Mouse (Mus musculus): ENCODE measurements around the gene Proser3. TPM values are rescaled to one million over a fixed set of nuclear protein-coding genes. Genes with fewer than 3 reads are reported as not detected.

Proser3 gene
- 17.7 TPM in 2 replicates for polyA plus RNA-seq (2016; fragmentation: Nextera tagmentation; extraction: Ambion mirVana)

DNA sequence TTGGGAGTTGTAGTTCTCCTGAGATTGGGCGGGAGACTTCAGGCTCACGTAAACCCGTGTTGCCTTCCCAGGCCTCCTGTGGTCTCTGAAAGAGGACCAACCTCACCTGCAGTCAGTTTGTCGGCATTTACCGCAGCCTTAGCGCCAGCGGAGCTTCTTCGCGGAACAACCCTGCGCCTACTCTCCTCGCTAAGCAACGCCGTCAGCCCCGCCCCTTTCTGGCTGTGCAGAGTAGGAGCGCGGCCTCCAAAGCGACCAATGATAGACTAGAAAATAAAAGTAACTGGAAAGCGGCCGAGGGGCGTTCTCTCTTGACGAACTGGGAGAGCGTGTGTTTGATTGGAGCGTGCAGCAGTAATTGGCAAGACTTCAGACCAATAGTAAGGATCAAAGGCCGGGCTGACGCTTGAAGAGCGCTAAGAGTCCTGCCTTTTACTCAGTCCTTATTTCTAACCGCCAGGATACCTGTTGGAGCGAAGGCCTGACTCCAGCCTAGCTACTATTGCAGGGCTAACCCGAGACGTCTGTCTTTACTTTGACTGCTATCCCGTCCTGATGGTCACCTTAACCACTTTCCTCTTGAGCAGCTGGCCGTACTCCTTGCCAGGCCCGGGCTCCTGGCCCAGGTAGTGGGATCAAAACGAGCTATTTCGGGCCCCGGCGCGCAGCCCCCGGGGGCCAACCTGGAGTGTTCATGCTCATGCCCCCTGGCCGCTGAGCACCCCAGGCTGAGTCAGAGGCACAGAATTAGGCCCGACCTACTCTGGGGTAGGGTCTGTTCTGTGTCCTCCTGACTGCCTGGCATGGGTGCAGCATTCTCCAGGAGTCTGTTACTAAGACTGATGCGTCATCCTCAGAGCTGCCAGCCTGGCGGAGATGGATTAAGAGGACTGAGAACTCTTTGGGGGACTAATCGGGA, at the start of gene Proser3, which contains the start of gene Hspb6:
Gene Proser3 (minus strand): TSS at position 198 of the 919 bp plus-strand sequence.
Gene Hspb6 (plus strand): TSS at position 77 of the 919 bp plus-strand sequence.
- Histone ChIP-seq H3K9me3 (no peaks in the 10 kb centered on the region), H3K36me3 (replicated peaks) (peaks cover 63% of the 10 kb centered on the region), H3K27me3 (replicated peaks; ENCODE audit: low read depth, poor library complexity, severe bottlenecking) (0 out of 2 replicates have a peak, but pooled peaks cover 4% of the 10 kb centered on the region), H3K4me1 (peaks cover 21% of the 10 kb centered on the region), H3K4me3 (peak within 1 kb of the TSS; percentile 68), H3K27ac (replicated peaks) (peak within 1 kb of the TSS; percentile 92)
- under 1% methylated on average over 44 of the region's 44 CpGs for WGBS
- peak; percentile 95 for DNase-seq (ENCODE audit: low spot score)

DNA sequence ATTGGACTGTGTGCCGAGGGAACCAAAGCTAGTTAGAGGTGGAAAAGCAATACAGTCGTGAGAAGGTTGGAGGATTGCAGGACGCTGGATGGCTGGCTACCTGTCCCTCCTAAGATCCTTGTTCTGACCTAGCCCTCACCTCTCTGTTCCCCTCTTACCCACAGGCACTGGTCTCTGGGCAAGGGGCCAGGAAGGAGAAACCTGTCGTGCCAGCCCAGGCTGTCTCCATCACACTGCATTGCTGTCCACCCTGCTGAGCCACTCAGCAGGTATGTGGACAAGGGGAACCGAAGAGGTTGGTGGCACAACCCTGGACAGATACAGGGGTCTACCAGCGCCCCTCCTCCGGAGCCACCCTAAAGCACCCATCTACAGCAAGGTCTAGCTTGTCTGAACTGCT, 48.6 kb upstream of the Proser3 start:
- Histone ChIP-seq H3K36me3 (replicated peaks) (no peaks in the 10 kb centered on the region), H3K27me3 (replicated peaks; ENCODE audit: low read depth, poor library complexity, severe bottlenecking) (no peaks in the 10 kb centered on the region), H3K4me3 (peak overlapping the region; percentile 8; the same call in 1 of the 2 replicates), H3K9me3 (no peaks in the 10 kb centered on the region), H3K4me1 (peaks cover 18% of the 10 kb centered on the region), H3K27ac (replicated peaks) (no peak overlapping the region)
- WGBS: 78% methylated on average over 7 of the region's 7 CpGs
- DNase-seq (ENCODE audit: low spot score): no peak

DNA sequence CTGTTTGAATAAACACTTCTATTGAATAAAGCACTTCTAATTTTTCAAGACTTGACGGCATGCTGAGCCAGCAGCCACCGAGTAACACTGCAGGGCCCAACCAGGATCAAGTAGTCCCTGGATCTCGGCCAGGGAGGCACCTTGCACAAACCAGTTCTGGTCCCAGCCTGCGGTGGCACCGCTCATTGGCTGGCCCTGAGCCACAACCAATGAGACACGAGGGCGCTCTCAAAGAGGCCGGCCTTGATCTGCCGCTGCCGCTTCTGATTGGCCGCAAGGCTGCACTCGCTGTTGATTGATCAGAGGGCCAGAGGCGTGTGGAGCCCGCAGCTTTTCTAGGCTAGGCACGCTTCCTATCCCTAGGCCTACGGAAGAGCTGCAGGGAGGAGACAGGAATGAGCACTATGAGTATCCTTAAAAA, 47.8 kb upstream of the Proser3 start:
- Histone ChIP-seq H3K36me3 (replicated peaks) (no peaks in the 10 kb centered on the region), H3K27me3 (replicated peaks; ENCODE audit: low read depth, poor library complexity, severe bottlenecking) (no peaks in the 10 kb centered on the region), H3K9me3 (no peaks in the 10 kb centered on the region), H3K4me1 (peaks cover 18% of the 10 kb centered on the region), H3K4me3 (peak overlapping the region; percentile 25; the same call in 1 of the 2 replicates), H3K27ac (replicated peaks) (no peak overlapping the region)
- DNase-seq (ENCODE audit: low spot score): peak; percentile 85
- 2% methylated on average over 16 of the region's 16 CpGs for WGBS

DNA sequence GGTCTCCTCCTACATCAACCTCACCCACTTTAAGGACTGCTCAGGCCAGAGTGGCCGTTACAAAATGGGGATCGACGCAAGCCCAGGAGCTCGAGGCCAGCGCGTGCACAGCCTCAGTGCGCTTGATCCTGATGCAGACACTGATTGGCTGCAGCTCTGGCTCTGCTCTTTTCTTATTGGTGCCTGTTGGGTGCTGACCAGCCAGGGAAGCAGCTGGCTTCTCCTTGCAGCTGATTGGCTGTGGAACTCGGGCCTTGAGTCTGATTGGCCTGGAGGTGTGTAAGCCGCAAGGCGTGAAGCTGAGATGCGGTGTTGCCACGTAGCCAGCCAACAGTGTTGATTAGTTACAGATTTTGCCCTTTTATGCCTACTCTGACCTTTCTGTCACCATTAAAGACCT, 46.7 kb upstream of the Proser3 start, which contains the start of gene Zbtb32:
Gene Zbtb32 (minus strand): TSS at position 124 of the 400 bp plus-strand sequence.
- peaks cover 18% of the 10 kb centered on the region for H3K4me1 ChIP-seq
- DNase-seq (ENCODE audit: low spot score): no peak
- no peak within 1 kb of the TSS for H3K27ac ChIP-seq (replicated peaks)
- H3K36me3 ChIP-seq (replicated peaks): no peaks in the 10 kb centered on the region
- no peaks in the 10 kb centered on the region for H3K27me3 ChIP-seq (replicated peaks; ENCODE audit: low read depth, poor library complexity, severe bottlenecking)
- 92% methylated on average over 12 of the region's 12 CpGs for WGBS
- H3K9me3 ChIP-seq: no peaks in the 10 kb centered on the region
- peak within 1 kb of the TSS; percentile 25; the same call in 1 of the 2 replicates for H3K4me3 ChIP-seq

DNA sequence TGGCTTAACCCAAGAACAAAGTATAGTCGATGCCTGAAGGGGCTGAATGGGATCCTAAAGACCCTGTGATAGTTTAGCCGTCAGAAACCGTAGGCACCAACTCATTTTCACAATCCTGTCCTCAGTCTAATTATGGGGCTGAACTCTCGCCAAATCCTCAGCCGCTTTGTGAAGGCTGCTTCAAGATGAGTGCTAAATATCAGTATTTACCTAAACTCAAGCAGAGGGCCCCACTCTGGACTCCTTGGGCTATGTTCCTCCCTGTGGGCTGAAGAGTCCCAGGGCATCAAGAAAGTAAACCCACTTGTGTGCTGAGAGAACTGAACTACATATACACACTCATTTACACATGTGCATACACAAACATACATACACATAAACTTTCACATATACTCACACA, 44.7 kb upstream of the Proser3 start:
- Histone ChIP-seq H3K9me3 (no peaks in the 10 kb centered on the region), H3K36me3 (replicated peaks) (no peaks in the 10 kb centered on the region), H3K4me3 (no peak overlapping the region), H3K27me3 (replicated peaks; ENCODE audit: low read depth, poor library complexity, severe bottlenecking) (no peaks in the 10 kb centered on the region), H3K4me1 (peaks cover 4% of the 10 kb centered on the region; the same call in 1 of the 2 replicates), H3K27ac (replicated peaks) (no peak overlapping the region)
- WGBS: 77% methylated on average over 5 of the region's 5 CpGs
- DNase-seq (ENCODE audit: low spot score): no peak

DNA sequence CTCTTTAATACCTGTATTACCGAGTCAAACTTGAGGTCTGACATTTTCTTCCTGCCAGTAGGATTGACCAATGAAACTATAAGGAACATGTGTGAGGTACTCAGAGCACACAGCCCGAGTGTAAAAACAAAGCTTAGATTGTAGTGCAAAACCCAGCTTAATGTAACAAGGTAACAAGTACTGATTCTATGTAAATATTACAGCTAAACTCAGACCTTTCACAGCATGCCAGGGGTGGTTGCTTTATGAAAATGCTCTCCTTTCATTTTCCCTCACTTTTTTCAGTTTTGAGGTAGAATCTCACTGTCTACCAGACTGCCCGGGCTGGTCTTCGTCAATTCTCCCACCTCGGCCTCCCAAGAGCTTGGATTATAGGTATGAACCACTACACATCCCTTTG, 44.0 kb upstream of the Proser3 start:
- 83% methylated on average over 5 of the region's 5 CpGs for WGBS

DNA sequence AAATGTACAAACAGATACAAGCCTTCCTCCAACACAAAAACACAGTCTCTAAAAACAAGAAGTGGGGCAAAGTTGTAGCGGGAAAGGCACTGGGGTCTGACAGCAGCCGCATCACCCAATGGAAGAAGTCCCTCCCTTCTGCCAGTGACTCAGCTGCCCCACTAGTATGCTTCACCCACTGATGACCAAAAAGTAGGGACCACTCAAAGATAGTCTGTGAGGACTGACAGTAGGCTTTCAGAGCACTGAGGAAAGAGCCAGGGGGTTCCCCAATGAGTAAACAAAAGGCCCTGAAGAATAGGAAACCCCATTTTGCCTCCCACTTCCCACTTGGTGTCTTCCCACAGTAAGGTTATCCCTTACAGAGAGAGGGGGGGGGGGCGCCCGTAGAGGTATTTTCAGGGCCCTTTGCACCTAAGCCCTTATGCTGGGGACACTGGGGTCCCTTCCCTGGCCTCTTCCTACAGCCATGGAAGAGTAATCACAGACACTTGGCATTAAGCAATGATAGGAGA, 42.5 kb upstream of the Proser3 start:
- no peak for DNase-seq (ENCODE audit: low spot score)
- Histone ChIP-seq H3K36me3 (replicated peaks) (no peaks in the 10 kb centered on the region), H3K27me3 (replicated peaks; ENCODE audit: low read depth, poor library complexity, severe bottlenecking) (no peaks in the 10 kb centered on the region), H3K9me3 (no peaks in the 10 kb centered on the region), H3K4me1 (peaks cover 9% of the 10 kb centered on the region), H3K27ac (replicated peaks) (no peak overlapping the region), H3K4me3 (no peak overlapping the region)
- 67% methylated on average over 4 of the region's 4 CpGs for WGBS

More for the DNA sequence above, 44.0 kb upstream of the Proser3 start:
- DNase-seq (ENCODE audit: low spot score): no peak
- Histone ChIP-seq H3K9me3 (no peaks in the 10 kb centered on the region), H3K27ac (replicated peaks) (no peak overlapping the region), H3K4me3 (no peak overlapping the region), H3K4me1 (peaks cover 4% of the 10 kb centered on the region; the same call in 1 of the 2 replicates), H3K36me3 (replicated peaks) (no peaks in the 10 kb centered on the region), H3K27me3 (replicated peaks; ENCODE audit: low read depth, poor library complexity, severe bottlenecking) (no peaks in the 10 kb centered on the region)

DNA sequence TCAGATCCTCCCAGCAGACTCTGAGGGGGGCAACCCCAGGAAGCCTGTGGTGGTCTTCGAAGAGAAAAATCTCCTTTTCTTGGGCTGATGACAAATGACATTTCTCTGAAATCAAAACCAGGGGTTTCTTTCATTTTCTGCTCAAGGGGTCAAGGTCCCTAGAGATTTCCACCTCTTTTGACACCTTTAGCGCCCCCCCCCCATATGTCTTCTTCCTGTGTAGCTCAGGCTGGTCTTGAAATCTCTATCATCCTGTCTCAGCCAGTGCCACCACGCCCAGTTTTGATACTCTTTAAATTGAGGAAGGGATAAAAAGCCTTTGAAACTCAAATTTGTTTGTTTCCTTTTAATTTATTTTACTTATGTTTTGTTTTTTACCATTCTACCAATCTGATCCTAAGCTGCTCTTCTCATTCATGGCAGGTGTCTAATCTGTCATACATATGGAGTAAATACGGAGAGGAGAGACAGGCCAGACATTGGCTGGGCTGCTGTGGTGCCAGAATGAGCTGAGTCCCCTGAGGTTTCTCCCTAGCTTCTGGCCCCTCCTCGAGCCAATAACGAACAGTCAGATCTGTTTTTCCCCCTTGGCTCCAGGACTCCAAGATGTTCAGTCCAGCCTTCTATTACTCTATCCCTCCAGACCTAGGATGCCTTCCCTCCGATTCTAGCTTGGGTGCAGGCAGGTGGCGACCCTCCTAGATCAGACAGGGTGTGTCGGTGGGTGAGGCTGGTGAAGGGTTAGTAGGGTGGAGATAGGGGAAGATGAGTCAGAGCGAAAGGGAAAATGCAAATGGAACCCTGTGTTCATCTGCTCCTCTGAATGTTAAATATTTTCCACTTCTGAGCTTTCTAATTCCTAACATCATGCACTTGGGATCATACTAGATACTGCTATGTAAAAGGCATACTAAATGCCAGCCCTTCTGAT, 41.7 kb upstream of the Proser3 start:
- Histone ChIP-seq H3K36me3 (replicated peaks) (no peaks in the 10 kb centered on the region), H3K9me3 (no peaks in the 10 kb centered on the region), H3K27me3 (replicated peaks; ENCODE audit: low read depth, poor library complexity, severe bottlenecking) (no peaks in the 10 kb centered on the region), H3K4me1 (peaks cover 9% of the 10 kb centered on the region), H3K4me3 (no peak overlapping the region), H3K27ac (replicated peaks) (no peak overlapping the region)
- 79% methylated on average over 10 of the region's 10 CpGs for WGBS
- no peak for DNase-seq (ENCODE audit: low spot score)

DNA sequence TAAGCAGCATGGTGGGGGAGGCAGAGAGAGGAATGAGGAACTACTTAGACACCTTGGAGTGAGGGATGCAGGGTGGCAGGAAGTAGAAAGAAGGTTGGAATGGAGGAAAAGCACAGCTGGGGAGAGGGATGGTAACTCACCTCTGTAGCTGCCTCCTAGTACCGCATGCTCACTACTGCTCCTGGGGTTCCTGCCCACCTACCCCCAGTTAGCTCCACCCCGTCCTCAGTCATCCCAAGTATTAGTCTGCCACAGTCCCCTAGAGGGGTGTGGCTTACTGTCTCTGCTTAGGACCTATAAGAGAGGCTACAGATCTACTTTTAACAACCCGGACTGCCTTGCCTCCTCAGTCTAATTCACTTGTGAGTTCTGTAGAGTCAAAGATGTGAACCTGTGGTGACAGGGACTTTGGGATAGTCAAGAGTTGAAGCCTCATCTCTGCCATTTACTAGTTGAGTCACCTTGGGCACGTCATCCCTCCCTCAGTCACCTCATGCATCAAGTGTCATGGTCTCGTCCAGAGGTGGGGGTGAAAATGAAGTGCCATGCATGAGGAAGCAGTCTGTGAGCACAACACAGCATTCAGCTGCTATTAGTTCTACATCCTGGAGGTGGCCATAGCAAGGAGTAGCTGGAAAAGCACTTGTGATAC, 40.8 kb upstream of the Proser3 start:
- H3K36me3 ChIP-seq (replicated peaks): no peaks in the 10 kb centered on the region
- peaks cover 9% of the 10 kb centered on the region for H3K4me1 ChIP-seq
- no peak for DNase-seq (ENCODE audit: low spot score)
- H3K27ac ChIP-seq (replicated peaks): no peak overlapping the region
- WGBS: 62% methylated on average over 5 of the region's 5 CpGs
- no peaks in the 10 kb centered on the region for H3K27me3 ChIP-seq (replicated peaks; ENCODE audit: low read depth, poor library complexity, severe bottlenecking)
- H3K4me3 ChIP-seq: no peak overlapping the region
- H3K9me3 ChIP-seq: no peaks in the 10 kb centered on the region

DNA sequence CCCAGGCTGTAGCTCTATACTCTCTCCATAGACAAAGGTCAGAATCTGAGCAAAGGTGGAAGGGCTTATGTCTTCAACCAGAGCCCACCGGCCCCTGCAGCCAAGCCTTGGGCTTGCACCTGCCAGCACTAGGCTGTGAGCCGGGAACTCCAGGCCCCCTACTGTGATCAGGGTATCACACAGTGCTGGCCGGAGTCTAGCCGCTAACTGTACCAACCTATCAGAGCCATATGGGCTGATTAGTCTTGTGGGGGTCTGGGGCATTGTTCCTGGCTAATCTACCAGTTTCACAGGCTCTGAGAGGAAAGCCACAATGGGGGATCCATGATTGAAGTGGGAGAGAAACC, 39.5 kb upstream of the Proser3 start:
- Histone ChIP-seq H3K9me3 (no peaks in the 10 kb centered on the region), H3K36me3 (replicated peaks) (peaks cover 6% of the 10 kb centered on the region), H3K27ac (replicated peaks) (no peak overlapping the region), H3K4me3 (no peak overlapping the region), H3K27me3 (replicated peaks; ENCODE audit: low read depth, poor library complexity, severe bottlenecking) (no peaks in the 10 kb centered on the region), H3K4me1 (peaks cover 22% of the 10 kb centered on the region)
- WGBS: 40% methylated on average over 4 of the region's 4 CpGs
- no peak for DNase-seq (ENCODE audit: low spot score)

DNA sequence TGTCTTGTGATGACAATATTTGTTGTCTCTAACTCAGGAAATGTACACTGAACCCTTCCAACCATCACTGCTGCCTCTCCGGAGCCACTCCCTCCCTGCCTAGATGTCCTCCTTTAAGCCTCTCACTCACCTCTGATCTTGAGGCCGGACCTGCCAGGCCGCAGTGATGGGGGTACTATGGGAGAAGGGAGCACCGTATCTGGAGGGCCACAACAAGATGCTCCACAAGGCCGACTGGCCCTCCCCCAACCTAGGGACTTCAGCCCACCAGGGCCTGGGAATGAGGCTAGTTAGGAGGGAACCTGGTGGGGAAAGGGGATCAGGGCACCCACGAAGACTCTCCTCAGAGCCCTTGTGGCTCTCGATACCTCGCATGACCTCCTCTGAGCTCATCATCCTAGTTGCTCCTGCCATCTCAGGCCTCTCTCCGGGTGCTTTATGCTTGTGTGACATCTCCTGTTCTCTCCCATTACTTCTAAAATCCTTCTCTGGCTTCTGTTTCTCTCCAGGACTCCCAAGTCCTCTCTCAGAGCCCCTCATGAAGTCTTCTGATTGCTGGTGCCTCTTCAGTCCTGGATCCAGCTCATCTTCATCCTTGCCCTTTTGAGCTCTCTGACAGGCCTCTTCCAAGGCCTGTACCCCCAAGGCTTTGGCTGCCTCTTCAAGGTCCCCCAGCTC, 39.0 kb upstream of the Proser3 start:
- DNase-seq (ENCODE audit: low spot score): no peak
- 87% methylated on average over 9 of the region's 9 CpGs for whole genome bisulfite sequencing
- Histone ChIP-seq H3K36me3 (replicated peaks) (peaks cover 11% of the 10 kb centered on the region), H3K27ac (replicated peaks) (no peak overlapping the region), H3K4me3 (no peak overlapping the region), H3K27me3 (replicated peaks; ENCODE audit: low read depth, poor library complexity, severe bottlenecking) (no peaks in the 10 kb centered on the region), H3K4me1 (peaks cover 24% of the 10 kb centered on the region), H3K9me3 (no peaks in the 10 kb centered on the region)
